Mouse (Mus musculus): ENCODE data around the gene Atf6.
A peak's percentile ranks its signal among the peaks of the same experiment; 100 is the strongest.

The Atf6 gene

DNA sequence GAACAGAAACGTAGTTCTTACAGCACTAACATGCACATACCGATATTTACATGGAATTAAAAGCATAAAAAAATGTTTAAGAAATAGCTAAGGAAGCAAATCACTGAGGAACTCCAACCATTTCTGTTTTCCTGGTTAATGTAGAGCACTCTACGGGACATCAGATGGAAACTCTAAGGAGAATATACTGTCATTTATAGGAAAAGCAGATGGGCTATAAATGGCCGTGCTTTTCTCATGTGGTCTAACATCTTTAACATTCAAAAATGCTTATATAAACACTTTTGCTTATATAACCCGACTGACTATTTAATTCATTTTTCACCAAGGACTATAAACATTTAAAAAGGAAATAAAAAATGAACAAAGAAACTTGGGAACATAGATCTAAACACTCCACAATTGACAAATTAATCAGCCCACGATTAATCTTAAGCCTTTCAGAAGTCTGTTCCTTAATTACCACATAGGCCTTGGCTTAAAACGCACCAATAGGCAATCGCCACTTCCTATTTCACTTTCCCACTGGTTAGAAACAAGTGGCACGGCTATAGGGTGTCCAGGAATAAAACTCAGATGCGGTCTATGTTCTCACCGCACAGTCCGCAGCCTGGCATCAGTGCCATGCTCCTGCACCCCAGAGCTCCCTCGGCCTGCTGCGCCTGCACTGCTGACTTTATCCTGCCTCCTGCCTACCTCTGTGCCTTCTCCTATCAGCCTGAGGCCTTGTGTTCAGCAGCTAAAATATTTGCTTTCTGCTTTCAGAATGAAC is 80.8 kb downstream of the Atf6 start:
- no peak for ATAC-seq (ENCODE audit: insufficient number of reproducible peaks, low FRiP score, low TSS enrichment)

DNA sequence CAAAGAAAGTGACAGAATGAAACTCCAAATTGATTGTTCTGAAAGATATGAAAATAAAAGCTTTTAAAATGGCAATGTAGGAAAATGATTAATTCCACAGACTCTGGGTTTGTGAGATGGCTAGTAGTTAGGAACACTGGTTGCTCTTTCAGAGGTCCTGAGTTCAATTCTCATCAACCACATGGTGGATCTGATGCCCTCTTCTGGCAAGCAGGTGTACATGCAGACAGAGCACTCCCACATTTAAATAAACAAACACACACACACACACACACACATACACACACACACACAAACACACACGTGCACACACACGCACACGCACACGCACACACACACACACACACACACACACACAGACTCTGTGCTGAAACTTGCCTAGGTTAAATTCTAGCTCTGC is 89.9 kb downstream of the Atf6 start:
- no peak for ATAC-seq (ENCODE audit: insufficient number of reproducible peaks, low FRiP score, low TSS enrichment)

DNA sequence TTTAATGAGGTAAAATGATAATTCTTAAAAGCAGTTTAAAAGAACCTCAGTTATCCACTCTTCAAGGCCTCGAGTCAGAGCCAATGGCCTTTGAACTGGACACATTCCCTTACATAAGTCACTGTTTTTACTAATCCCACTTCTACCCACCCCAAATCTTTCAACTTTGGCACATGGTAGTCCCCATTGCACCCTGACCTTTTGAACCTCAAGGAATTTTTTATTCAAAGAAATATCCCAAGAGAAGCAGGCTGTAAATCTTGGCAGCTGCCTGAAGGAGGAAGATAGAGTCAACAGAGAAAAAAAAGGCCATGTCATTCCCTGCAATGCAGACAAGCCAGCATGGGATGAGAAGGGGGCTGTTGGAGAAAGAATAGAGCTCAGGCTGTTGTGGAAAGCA is 93.1 kb downstream of the Atf6 start:
- no peak for ATAC-seq (ENCODE audit: insufficient number of reproducible peaks, low FRiP score, low TSS enrichment)

DNA sequence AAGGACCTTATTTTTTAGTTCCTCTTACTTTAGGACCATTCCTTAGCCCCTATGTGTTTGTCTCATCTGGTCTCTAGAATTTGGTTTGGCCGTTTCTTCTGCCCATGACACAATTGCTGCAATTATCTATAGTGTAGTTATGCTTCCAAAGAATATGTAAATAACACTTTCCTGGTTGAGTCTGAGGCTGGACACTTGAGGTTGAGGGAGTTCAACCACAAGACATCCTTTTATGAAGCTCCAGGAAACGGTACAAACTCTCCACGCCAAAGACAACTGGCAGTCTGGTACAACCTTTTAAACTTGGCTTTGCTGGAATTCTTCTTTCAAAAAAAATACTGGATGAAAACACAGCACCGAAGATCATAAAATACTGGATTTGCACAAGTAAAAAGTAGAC is 94.1 kb downstream of the Atf6 start:
- no peak for ATAC-seq (ENCODE audit: insufficient number of reproducible peaks, low FRiP score, low TSS enrichment)

DNA sequence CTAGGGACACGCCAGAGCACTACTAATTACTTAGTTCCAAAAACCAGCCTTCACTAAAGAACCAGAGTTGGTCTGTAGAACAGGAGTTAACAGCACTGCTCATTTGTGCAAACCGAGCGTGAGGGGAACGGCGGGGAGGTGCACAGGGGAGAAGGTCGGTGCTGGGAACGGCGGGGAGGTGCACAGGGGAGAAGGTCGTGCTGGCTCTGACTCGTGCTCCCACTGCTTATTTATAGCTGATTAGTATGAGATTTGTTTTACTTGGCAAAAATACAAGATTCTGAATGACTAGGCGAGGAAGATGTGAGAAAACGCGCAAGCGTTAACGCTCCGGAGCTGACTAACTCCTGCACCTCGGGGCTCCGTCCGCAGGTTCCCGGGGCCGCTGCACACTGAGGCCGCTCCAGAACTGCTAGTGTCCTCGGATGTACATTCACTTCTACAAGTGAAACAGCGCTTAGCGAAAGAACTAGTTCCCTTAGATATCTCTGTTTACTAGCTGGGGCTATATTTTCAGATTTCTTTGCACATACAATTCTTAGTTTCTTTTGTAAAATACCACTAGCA is 96.1 kb downstream of the Atf6 start:
- ATAC-seq (ENCODE audit: insufficient number of reproducible peaks, low FRiP score, low TSS enrichment): no peak

DNA sequence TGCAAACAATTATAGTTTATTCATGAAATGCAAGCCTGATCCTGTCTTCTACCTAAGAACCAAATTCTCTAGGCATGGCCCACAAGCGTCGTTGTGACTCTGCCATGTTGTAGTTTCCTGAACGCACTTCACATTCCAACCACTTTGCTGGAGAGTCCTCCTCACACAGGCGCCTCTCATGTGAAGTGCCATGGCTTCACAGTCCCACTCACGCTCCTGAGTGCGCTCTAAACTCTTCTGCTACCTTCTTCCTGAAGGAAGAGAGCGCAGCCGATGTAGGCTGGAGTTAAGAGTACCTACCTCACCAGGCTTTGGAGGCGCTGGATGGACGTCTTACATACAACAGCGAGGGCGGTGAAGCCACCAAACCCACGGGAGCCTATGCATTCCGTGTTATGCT is 96.9 kb downstream of the Atf6 start:
- ATAC-seq (ENCODE audit: insufficient number of reproducible peaks, low FRiP score, low TSS enrichment): no peak

DNA sequence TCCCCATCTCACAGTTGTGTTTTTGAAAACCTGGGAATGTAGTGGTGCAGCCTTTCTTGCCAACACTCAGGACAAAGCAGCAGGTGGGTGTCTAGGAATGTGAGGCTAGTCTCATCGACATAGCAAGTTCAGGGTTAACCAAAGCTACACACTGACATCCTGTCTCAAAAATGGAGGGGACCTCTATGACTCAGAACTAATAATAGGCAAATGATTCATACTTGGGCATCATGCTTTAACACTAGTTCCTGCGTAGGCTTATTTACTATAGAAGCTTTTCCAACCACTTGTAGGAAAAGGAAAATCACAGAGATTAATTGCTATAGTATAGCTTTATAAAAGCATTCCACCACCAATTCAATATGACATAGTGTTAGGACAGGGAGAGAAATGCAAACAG is 100.6 kb downstream of the Atf6 start:
- ATAC-seq (ENCODE audit: insufficient number of reproducible peaks, low FRiP score, low TSS enrichment): no peak

DNA sequence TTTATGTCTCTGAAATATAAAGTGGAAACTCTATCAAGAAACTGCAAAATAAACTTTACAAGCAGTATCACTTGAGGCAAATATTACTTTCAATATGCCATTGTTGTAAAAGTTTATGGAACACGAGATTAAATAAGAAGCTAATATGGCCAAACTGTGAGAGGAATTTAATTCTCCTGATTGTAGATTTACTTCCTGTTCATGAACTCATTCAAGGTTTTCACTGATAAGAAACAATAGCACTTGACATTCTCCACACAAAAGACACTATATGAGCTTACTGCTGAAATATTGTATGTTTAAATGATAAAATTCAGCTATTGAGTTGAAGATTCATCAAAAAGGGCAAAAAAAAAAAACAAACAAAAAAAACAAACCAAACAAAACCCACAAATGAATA is 102.8 kb downstream of the Atf6 start:
- no peak for ATAC-seq (ENCODE audit: insufficient number of reproducible peaks, low FRiP score, low TSS enrichment)

DNA sequence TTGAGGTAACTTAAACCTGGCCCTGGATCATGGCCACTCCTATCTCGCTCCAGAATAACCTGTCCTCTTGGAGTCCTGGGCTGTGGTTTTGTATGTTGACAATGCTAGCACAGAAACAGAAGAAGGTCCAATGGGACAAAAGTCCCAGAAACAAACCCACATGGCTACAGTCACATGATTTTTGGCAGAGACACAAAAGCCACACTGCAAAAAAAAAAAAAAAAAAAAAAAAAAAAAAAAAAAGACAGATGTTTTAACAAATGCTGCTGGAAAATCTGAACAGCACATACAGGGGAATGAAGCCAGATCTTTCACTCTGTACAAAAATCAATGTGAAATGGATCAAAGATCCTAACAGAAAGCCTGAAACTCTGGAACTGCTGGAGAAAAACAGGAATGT is 105.9 kb downstream of the Atf6 start:
- no peak for ATAC-seq (ENCODE audit: insufficient number of reproducible peaks, low FRiP score, low TSS enrichment)

DNA sequence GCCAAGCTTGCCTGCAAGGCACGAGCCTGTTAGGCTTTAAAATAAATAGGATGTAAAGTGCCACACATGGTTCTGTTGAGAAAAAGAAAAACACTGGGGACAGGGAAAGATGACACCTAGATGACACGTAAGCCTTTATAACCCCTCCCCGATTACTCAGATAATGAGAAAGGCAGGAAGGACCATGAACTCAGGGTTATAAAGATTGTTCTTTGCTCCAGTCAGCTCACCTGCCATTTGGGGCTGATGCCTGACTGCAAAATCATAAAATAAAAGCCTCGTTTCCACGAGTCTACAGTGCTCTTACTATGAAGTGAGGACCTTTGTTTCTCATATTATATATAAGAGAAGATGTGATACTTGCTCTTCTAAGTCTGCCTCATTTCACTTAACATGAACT is 114.0 kb downstream of the Atf6 start:
- ATAC-seq (ENCODE audit: insufficient number of reproducible peaks, low FRiP score, low TSS enrichment): no peak

DNA sequence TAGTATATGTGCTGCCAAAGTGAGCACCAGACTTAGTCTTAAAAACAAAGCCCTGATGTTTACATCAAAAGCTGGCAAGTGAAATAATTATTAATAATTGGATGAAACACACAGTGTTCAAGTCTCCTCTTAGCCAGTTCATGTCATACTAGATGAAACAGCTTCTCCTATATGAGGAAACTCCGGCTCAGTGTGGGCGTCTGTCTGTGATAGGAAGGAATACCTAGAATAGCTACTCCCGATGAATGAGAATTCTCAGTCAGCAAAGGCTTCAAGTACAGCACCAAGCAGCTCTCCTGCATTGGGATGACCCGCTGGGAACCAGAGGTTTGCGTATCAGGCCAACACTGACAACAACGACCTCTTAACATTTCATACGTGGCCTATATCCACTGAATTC is 115.8 kb downstream of the Atf6 start:
- no peak for ATAC-seq (ENCODE audit: insufficient number of reproducible peaks, low FRiP score, low TSS enrichment)

DNA sequence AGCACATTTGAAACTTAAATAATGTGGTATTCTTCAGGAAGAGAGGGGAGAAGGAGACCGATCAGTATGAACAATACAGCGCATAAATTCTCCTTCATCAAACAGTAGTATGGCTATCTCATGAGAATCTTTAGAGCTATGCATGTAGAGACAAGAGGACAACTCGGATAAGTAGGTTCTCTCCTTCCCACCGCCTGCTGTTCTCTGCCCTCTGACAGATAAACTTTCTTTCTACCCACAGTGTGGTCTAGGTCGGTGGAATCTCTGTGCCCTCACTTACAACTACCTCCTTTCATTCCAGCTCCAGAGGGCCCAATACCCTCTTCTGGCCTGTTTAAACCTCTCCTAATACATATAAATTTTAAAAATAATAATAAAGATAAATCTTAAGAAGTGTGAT is 121.0 kb downstream of the Atf6 start:
- no peak for ATAC-seq (ENCODE audit: insufficient number of reproducible peaks, low FRiP score, low TSS enrichment)

DNA sequence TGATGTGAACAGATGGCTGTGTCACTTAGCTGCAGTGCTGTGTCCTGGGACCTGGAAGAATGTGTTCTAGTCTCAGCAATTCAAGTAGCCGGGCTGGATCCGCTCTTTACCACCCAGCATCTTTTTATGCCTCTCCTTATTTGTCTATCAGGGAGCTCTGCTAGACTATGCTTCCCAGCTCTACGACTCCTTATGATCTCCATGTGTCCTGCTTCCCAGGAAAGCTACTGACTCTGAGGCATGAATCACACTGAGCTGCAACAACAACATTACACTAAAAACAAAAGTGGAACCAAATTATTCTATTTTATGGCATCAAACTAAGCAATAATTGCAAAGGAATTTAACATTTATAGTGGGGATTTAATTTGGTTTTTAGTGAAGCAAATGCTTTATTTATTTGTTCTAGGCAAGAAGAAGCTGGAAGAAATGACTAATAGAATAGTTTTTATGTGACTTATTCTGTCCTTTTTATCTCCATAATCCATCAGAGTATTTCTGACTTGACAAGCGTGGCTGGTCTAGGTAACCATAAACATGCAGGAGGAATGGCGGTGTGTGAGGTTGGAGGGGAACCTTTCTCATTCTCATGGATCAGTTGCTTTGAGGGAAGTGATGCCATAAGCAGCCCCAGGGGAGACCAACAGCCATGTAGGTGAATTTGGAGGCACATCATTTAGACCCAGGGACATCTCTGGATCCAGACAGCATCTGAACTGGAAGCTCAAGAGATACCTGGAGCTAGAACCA is 125.9 kb downstream of the Atf6 start:
- ATAC-seq (ENCODE audit: insufficient number of reproducible peaks, low FRiP score, low TSS enrichment): no peak

DNA sequence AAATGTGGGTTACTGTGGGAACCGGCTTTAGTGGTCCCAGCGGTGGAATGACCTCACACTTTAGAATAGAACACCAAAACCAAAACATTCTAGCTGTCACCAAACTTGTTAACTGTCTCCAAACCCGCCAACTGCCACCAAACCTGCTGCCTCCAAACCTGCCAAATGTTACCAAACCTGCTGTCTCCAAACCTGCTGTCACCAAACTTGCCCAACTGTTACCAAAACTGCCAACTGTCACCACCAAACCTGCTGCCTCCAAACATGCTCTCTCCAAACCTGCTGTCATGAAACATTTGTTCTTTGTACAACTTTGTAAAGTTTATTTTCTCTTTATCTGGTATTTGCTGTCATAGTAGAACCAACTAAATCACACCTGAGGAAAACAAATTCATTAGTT is 132.7 kb downstream of the Atf6 start:
- no peak for ATAC-seq (ENCODE audit: insufficient number of reproducible peaks, low FRiP score, low TSS enrichment)

DNA sequence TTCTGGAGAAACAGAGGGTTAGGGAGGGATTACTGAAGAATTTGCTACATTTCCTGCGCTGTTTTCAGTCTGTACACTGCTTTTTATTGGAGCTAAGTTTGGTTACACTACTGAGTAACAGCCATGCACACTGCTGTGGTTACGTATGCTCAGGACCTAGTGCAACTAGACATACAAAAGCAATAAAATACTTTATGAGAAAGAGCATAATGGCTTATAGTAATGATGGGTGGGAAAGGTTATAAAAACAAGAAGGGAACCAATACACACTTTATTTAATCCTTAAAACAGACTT is 135.0 kb downstream of the Atf6 start:
- no peak for ATAC-seq (ENCODE audit: insufficient number of reproducible peaks, low FRiP score, low TSS enrichment)

DNA sequence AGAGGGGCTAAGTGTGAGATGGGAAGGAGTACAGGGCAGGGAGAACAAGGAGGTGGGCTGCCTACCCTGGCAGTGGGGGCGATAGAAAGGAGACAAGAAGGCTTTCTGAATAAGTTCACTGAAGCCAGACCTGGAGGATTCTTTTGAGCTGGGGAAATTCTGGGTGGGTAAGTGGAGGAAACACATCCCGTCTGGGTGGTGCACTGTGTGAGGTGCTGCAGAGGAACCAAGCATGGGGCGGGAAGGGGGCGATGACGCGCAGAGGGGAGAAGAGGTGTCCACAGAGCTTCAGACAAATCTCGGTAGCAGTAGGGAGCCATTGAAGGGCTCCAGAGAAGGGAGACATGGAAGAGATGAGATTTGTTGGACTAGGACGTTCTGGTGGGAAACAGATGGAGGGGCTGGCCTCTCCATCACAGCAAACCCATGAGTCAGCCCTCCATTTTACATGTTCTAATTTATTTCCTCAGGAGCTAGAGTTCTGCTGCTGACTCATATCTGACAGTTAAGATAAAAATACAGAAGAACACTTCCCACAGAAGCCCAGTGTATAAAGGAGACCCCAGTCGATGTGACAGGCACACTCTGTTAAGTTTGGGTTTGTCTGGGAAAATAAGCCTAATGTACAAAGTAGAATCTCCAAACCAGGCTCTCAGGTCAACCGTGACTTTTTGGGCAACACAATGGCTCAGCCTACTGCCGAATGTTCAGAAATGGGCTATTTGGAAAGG is 135.5 kb downstream of the Atf6 start:
- no peak for ATAC-seq (ENCODE audit: insufficient number of reproducible peaks, low FRiP score, low TSS enrichment)

DNA sequence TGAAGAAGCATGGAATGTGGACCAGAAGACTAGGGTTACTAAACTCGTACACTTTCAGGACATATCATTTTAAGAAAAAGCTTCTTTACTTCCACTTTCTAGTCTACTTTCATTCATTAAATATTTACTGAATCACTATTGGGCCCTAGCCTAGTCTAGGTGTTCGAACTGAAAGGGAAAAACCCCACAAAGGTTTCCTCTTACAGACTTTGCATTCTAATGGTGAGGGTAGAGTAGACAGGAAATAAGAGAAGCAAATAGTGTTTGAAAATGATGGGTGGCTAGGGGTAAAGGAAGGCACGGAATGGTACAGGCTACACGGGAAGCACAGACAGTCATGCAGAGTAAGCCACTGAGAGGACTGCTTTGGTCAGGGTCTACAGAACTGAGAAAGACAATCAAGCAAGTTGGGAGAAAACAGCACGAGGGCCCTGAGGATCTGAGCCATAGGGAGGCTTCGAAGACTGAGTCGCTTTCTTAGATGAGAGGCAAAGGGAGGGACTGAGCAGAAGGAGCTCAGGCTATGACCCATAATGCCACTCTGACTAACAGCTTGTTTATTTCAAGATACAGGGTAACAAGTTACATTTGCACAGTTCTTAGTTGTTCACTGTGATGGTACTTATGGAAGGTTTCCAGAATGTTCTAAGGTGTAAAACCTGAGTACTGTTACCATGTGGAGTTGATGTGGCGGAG is 138.2 kb downstream of the Atf6 start:
- no peak for ATAC-seq (ENCODE audit: insufficient number of reproducible peaks, low FRiP score, low TSS enrichment)

DNA sequence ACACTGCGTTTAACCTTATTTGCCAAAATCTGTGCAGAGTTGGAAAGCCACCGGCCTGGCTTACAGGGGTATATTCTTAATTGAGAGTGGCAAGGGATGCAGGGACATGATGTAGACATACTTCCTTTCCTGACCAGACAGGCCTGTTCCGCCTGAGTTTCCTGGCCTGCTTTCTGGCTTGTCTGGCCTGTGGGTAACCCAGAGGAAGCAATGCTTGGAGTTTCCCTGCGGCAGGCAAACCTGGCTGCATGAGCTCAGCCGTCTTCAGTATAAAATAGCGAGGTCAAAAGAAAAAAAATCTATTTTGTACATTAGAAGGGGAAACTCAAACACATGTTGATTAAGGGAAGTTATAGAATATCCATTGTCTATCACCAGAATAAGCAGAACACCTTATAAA is 139.0 kb downstream of the Atf6 start:
- peak; percentile 61; the same call in 1 of the 2 replicates for ATAC-seq (ENCODE audit: insufficient number of reproducible peaks, low FRiP score, low TSS enrichment)

DNA sequence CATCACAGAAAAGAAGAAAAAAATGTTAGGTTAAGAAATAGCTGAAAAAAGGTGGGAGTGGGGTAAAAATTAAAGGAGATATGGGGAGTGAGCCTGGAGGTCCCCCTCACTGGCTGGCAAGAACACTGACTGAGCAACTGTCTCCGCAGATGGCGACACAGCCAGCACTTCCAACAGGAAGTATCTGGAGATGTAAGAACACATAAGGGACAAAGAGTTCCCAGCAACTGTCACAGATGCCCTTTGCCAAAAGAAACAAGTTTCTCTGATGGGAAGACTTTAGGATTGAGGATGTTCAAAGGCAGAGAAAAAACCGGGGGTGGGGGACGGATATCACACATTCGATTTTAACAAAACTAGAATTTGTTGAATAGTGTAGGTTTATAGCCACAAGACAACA is 146.0 kb downstream of the Atf6 start:
- no peak for ATAC-seq (ENCODE audit: insufficient number of reproducible peaks, low FRiP score, low TSS enrichment)

DNA sequence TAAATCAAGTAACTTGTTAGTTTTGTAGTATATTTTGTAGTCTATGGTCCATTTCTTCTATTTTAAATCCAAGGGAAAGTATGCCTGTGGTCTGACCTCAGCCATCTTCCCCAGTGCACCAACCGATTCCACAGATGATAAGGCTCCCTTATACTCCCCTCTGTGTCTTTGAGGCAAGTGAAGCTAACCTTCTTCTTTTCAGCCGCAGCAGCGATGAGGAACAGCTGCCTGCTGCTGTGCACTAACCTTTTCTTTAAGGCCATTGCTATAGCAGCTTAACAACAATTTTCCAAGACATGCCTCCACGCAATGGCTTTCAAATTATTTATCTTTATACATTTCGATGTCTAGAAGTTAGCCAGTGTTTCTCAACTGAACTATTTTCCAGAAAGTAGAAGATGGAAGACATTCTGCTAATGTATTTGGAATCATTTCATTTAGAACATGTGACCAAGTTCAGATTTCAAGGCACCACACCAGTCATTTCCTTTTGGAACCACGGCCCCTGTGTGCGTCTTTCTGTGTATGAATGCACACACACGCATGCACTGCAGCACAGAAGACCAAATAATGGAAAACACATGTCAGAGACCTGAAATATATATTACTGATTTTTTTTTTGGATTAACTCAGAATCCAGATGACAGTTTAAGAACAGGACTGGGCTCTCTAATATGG is 149.3 kb downstream of the Atf6 start:
- no peak for ATAC-seq (ENCODE audit: insufficient number of reproducible peaks, low FRiP score, low TSS enrichment)
